Mouse (Mus musculus): ENCODE results near the gene Ncoa3. TPM values are rescaled to one million over a fixed set of nuclear protein-coding genes. Genes with fewer than 3 reads are reported as not detected.

Gene Ncoa3
- polyA plus RNA-seq, 2 experiments from 2014 or later = 65.2 to 65.3 TPM

DNA sequence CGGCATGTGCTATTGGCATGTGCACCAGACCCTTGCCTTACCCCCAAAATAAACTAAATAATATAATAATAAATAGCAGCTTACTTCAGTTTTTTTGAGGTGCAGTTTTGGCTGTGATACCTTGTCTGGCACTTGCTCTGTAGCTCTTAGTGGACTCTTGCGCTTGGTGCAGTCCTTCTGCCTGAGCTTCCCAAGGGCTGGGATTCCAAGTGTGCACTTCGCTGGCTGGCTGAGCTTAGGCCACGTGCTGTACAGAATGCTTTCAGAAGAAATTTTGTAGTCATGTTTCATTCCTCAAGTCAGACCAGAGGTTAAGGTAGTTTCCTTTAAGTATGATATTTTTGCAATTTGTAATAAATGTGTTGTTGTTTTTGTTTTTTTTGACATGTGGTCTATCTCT lies 47.2 kb downstream of the Ncoa3 start:
- no peak for ATAC-seq

DNA sequence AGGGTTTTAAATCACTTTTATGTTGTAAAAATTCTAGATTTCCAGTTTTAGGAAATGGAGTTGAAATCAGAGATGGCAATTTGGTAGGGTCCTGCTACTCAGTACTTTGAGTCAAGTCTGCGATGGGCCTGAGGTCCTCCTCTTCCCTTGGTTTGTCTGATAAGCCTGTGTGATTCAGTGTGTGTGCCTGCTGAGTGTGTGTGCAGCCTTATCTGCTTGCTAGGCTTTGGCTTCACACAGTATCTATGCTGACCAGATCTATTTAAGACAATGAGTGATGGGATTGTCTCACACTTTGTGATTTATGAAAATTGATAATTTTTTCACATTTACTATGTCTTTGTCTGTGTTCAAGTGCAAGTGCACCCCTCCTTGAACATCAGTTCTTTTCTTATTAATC lies 50.1 kb downstream of the Ncoa3 start:
- ATAC-seq = no peak

DNA sequence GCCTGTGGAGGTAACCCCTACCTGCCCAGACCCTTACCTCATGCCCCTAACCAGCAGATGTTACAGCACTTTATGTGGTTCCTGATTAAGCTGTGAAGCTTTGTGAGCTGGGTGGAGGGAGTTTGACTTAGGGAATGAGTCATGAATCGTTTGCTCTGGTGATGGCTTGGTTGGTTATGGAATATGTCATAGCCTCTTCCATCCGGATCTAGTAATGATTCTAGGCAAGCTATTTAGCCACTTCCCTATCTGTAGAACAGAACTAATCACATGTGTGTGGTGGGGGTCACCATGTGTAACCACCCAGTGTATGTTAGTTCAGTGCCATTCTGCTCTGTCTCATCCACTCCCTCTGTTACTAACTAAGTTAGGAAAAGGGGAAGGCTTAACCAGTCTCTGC lies 52.6 kb downstream of the Ncoa3 start:
- ATAC-seq = peak; percentile 12

DNA sequence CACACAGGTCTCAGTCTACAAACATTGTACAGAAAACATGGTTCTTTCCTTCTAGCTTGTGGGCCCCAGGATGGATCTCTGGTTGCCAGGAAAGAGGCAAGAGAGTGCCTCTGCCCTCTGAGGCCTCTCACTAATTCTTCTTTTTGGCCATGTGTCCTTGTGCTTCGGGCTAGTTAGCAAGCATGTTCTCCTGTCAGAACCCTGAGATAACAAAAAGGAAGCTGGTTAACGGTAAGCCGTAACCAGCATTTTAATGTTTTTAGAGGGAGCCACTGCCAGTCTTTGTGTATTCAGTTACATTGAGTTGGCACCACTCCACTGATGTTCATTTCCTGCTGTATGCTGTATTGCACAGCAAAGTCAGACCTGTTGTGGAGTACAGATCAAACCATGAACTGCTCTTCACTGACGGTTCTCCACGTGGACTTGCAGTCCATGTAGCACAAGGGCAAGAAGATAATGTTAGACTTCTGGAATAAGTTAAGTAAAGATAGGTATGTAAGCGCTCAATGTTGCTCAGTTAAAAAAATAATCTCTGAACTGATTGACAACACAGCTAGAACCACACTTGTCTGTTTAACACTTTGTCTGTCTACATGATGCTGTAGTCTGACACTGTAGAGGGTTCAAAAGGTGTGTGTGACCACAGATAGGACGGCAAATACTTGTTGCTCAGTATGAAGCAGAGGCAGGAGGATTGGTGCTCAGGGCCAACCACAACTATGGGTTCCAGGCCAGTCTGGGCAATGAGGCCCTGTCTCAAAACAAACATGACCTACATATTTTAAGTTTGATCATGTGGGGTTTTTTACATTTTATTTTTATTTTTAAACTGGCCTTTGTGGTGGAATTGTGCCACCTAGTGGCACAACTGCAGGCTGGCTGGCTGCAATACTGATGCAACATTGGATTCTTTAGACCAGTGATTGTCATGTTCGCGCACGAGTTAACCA lies 53.4 kb downstream of the Ncoa3 start:
- peak; percentile 69 for ATAC-seq

DNA sequence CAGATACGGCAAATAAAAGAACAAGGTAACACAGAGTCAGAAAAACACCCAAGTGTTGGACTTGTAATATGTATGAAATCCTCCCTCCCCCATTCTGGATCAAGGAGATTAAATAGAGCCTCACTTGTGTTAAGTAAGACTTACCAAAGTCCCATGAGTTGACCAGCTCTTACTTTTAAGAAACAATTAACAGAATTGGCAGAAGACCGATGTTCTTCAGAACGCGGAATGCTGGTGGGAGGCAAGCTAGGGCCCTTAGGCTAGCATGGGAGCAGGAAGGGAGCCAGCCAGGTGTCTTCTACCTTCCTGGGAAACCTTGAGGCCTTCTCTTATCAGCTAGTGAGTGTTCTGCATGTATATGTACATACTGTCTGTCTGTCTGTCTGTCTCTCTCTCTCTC lies 55.5 kb downstream of the Ncoa3 start:
- no peak for ATAC-seq

- ATAC-seq = no peak
Observed at GRCm38 (mm10) chr2:166048852-166049251, 56.4 kb downstream of the Ncoa3 start.

DNA sequence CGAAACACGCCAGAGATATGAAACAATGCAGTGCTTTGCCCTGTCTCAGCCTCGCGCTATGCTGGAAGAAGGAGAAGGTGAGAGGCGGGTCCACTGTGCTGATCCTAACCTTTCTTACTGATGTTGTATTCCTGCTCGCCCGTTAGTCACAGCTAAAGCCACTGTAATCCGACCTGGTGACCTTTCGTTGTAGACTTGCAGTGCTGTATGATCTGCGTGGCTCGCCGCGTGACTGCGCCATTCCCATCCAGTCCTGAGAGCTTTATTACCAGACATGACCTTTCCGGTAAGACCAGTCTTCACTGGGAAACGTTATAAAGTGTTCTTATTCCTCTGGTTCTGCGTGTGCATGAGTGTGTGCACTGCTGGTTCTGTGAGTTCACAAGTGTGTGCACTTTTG lies 59.0 kb downstream of the Ncoa3 start:
- ATAC-seq = no peak

DNA sequence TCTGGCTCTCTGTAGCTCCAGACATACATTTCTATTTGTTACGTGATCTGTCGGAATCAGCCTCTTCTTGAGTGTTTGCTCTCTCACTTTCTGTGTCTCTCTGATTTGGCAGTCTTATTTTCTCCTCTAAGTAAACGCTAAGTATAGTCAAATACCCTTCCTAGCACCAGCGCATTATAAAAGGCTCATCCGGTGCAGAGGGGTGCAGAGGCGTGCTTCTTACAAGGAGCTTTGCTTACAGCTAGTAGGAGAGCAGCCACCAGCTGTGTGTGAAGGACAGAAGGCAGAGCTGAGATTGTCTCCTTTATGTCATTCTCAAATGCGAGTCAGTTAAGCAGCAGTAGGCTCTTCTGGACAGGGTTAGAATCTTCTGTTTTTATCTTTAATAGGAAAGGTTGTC lies 59.5 kb downstream of the Ncoa3 start:
- ATAC-seq = no peak

DNA sequence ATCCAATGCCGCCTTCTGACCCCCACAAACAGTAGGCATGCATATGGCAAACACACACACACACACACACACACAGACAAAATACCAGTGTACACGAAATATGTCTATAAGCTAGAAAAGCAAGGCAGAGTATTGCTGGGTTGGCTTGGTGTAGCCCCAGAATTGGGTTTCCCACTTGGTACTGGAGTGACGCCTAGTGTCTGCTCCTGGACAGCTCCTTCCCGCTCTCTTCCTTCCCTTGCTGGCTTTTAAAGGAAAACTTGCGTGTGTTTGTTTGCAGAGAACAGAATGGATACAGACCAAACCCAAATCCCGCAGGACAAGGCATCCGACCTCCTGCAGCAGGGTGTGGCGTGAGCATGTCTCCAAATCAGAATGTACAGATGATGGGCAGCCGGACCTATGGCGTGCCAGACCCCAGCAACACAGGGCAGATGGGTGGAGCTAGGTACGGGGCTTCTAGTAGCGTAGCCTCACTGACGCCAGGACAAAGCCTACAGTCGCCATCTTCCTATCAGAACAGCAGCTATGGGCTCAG lies 61.6 kb downstream of the Ncoa3 start:
- ATAC-seq = no peak

GRCm38 (mm10) chr2:166059684-166060423 lies 67.4 kb downstream of the Ncoa3 start:
- ATAC-seq = no peak

DNA sequence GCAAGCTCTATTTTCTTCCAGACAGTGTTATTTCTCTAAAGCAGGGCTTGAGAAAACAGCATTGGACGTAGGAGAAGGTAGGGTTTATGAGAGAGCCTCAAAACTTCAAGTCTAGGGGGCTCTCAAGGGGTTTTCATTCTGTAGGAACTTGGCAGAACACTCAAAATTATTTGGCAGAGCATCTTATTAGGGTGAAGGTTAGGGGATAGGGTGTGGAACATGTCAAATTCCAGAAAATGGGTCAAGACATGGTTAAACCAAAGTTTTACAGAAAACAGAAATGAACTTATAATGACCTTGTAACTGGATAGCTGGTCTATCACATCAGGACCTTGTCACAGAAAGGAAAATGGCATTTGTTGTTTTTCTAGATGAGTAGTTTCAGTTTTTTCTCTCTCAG lies 69.6 kb downstream of the Ncoa3 start:
- no peak for ATAC-seq

GRCm38 (mm10) chr2:166062431-166062830 lies 70.0 kb downstream of the Ncoa3 start:
- no peak for ATAC-seq

- ATAC-seq = no peak
Observed at GRCm38 (mm10) chr2:166066434-166066833, 74.0 kb downstream of the Ncoa3 start.

DNA sequence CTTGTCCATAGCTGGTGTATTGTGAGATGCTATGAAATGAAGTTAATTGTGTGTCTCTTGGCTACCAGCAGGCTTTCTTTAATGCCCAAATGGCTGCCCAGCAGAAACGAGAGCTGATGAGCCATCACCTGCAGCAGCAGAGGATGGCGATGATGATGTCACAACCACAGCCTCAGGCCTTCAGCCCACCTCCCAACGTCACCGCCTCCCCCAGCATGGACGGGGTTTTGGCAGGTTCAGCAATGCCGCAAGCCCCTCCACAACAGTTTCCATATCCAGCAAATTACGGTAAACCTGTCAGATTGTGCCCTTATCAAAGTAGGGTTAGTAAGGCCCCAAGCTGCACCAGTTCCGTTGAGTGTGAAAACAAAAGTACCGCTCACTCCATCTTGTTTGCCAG lies 75.8 kb downstream of the Ncoa3 start:
- ATAC-seq = no peak

DNA sequence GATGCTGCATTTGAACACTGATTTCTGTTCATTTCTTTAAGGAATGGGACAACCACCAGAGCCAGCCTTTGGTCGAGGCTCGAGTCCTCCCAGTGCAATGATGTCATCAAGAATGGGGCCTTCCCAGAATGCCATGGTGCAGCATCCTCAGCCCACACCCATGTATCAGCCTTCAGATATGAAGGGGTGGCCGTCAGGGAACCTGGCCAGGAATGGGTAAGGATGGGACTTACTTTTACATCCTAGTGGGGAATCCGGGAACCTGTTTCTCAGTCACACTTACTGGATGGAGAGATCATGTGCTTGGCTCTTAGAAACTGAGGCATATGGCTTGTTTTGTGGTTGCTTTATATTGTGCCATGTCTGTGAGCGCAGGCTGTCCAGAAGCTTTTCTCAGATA lies 76.7 kb downstream of the Ncoa3 start:
- ATAC-seq = no peak

- ATAC-seq = no peak
Observed at GRCm38 (mm10) chr2:166069738-166070137, 77.3 kb downstream of the Ncoa3 start.

GRCm38 (mm10) chr2:166071481-166071880 lies 79.0 kb downstream of the Ncoa3 start:
- no peak for ATAC-seq

DNA sequence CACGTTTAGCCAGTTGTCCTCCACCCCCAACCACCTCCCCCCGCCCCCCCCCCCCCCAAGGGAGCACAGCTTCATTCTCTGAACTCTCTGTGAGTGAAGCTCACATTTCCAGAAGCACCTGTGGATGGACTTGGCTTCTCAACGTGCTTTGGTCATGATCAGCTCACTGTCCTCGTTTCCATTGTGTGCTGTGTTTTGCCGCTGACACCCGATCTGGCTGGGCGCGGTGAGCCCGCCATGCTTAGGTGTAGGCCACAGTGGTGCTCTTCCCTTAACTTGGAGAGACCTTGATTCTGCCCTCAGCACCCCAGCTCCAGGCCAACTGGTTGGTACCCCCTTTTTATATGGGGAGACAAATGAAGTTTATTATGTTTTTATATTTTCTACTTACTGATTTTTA lies 79.5 kb downstream of the Ncoa3 start:
- ATAC-seq = no peak

DNA sequence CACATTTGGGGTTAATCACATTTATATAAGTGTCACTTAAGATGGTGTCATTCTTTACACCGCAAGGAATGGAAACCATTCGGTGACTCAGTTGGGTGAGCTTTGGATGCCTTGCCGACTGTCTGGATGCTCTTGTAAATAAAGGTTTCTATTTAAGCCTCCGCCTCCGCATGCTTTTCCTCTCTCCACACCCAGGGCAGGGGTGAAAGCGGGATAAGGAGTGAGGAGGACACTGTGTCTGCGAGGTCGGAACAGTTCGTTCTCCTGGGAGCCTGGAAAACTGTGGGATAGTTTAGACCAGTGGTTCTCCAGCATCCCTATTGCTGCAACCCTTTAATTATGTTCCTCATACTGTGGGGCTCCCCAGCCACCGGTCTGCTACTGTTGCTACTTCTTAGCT lies 80.6 kb downstream of the Ncoa3 start:
- ATAC-seq = no peak

DNA sequence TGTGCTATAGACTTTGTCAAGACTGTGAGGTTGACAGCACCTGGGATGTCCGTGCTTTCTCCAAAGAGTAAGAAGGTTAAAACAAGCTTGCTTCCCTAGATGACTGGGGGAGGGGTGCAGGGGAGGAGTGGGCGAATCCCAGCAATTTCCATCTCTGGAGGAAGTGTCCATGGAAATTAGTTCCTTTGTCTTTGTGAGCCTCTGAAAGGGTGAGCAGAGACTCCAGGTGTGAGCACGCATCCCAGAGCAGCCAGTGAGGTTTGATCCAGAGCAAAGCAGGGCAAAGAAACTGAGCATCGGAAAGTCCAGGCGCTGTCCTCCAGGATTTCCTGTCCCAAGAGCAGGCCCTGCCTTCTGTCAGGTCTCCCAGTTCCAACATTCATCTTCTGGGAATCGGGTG lies 81.9 kb downstream of the Ncoa3 start:
- no peak for ATAC-seq

GRCm38 (mm10) chr2:166077371-166077770 lies 84.9 kb downstream of the Ncoa3 start:
- ATAC-seq = no peak

GRCm38 (mm10) chr2:166079231-166079630 lies 86.8 kb downstream of the Ncoa3 start:
- ATAC-seq = no peak

Measured in activated CD4-positive, CD25-positive, alpha-beta regulatory T cell, adult 4 months (primary cell).